Mouse (Mus musculus) thymus, postnatal 14 days (tissue): Measurements from ENCODE around the gene Mrpl37.

Source experiments
- DNase-seq: peaks from one replicate; pipeline ENCODE4 v3.0.0; 2021

The Mrpl37 gene

GRCm38 (mm10) chr4:107064394-107065098 lies 2.1 kb downstream of the Mrpl37 start:
- DNase-seq = no peak

GRCm38 (mm10) chr4:107063214-107063613 lies 3.5 kb downstream of the Mrpl37 start:
- no peak for DNase-seq

GRCm38 (mm10) chr4:107061560-107061959 lies 5.1 kb downstream of the Mrpl37 start:
- no peak for DNase-seq

GRCm38 (mm10) chr4:107058781-107059180 lies 7.9 kb downstream of the Mrpl37 start:
- DNase-seq = no peak

- no peak for DNase-seq
Observed at GRCm38 (mm10) chr4:107058346-107058745, 8.3 kb downstream of the Mrpl37 start.

GRCm38 (mm10) chr4:107056088-107056487 lies 10.6 kb downstream of the Mrpl37 start:
- DNase-seq = no peak

- DNase-seq = no peak
Observed at GRCm38 (mm10) chr4:107052962-107053553, 13.6 kb downstream of the Mrpl37 start.

- no peak for DNase-seq
Observed at GRCm38 (mm10) chr4:107051889-107052288, 14.8 kb downstream of the Mrpl37 start.

- DNase-seq = no peak
Observed at GRCm38 (mm10) chr4:107048568-107049162, 18.0 kb downstream of the Mrpl37 start.

- DNase-seq = no peak
Observed at GRCm38 (mm10) chr4:107047806-107048205, 18.9 kb downstream of the Mrpl37 start.

GRCm38 (mm10) chr4:107045188-107045587 lies 21.5 kb downstream of the Mrpl37 start:
- DNase-seq = no peak

GRCm38 (mm10) chr4:107042304-107042703 lies 24.4 kb downstream of the Mrpl37 start:
- DNase-seq = no peak

GRCm38 (mm10) chr4:107039270-107039669 lies 27.4 kb downstream of the Mrpl37 start:
- no peak for DNase-seq

GRCm38 (mm10) chr4:107038303-107038702 lies 28.4 kb downstream of the Mrpl37 start:
- DNase-seq = no peak

- DNase-seq = no peak
Observed at GRCm38 (mm10) chr4:107036985-107037384, 29.7 kb downstream of the Mrpl37 start.

GRCm38 (mm10) chr4:107035689-107036088 lies 31.0 kb downstream of the Mrpl37 start:
- no peak for DNase-seq

- no peak for DNase-seq
Observed at GRCm38 (mm10) chr4:107026451-107026850, 40.2 kb downstream of the Mrpl37 start.

- no peak for DNase-seq
Observed at GRCm38 (mm10) chr4:107025369-107025768, 41.3 kb downstream of the Mrpl37 start.

- DNase-seq = no peak
Observed at GRCm38 (mm10) chr4:107024899-107025298, 41.8 kb downstream of the Mrpl37 start.

- no peak for DNase-seq
Observed at GRCm38 (mm10) chr4:107021464-107021863, 45.2 kb downstream of the Mrpl37 start.

GRCm38 (mm10) chr4:107020287-107021000 lies 46.2 kb downstream of the Mrpl37 start:
- no peak for DNase-seq

GRCm38 (mm10) chr4:107019027-107019426 lies 47.6 kb downstream of the Mrpl37 start:
- DNase-seq = no peak

- DNase-seq = no peak
Observed at GRCm38 (mm10) chr4:107018521-107018920, 48.1 kb downstream of the Mrpl37 start.

- DNase-seq = no peak
Observed at GRCm38 (mm10) chr4:107017257-107017656, 49.4 kb downstream of the Mrpl37 start.
